Mouse (Mus musculus): ENCODE measurements around the gene Ceacam13. TPM values are rescaled to one million over a fixed set of nuclear protein-coding genes. Genes with fewer than 3 reads are reported as not detected.

Ceacam13 gene
- not detected in 4 replicates for total RNA-seq (2023; ENCODE audit: inconsistent age)

DNA sequence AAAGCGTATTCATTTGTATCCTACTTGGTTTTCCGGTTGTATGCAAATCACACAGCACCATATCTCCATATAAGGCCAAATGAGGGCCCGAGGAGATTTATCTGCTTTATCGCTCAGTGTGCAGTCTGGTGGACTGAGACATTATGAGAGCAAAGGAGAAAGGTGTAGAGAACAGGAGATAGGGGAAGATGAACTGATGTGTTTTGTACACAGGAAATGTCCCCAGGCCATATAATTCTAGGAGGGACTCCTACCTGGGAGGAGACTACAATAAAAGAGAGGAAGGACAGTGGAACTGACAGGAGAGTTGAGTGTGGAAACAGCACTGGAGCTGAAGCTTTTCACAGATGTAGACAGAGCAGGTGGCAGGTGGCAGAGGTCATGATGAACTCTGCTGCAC lies at the start of gene Ceacam13:
TSS of gene Ceacam13 (plus strand) at position 301 of the 400 bp plus-strand sequence.

GRCm38 (mm10) chr7:17971824-17972223 lies 37.9 kb upstream of the Ceacam13 start, which contains the start of gene Ceacam11:
Ceacam11 (plus strand) TSS chr7:17972124.

DNA sequence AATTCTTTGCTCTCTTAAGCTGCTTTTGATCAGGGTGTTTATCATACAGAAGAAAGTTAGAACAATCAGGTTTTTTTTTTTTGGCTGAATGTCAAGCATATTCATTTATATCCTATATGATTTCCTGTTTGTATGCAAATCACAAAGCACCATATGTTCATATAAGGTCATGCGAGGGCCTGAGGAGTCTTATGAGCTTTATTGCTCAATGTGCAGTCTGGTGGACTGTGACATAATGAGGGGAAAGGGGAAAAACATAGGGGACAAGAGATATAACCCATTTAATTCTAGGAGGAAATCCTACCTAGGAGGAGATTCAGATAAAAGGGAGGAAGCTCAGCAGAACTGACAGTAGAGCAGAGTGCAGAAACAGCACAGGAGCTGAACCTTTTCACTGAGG lies 55.9 kb downstream of the Ceacam13 start, which contains the start of gene Ceacam12:
TSS of gene Ceacam12 (plus strand) at position 301 of the 400 bp plus-strand sequence.

Other genes with a start within 250 kb of the Ceacam13 start
- not detected in 4 replicates for gene Ceacam14, start 197.3 kb upstream of the Ceacam13 start, total RNA-seq (2023; ENCODE audit: inconsistent age)
- not detected in 4 replicates for gene Gm5155, start 138.1 kb upstream of the Ceacam13 start, total RNA-seq (2023; ENCODE audit: inconsistent age)
- gene Ceacam11, start 37.8 kb upstream of the Ceacam13 start, total RNA-seq (2023; ENCODE audit: inconsistent age): not detected in 4 replicates
- not detected in 4 replicates for gene Ceacam12, start 56.0 kb downstream of the Ceacam13 start, total RNA-seq (2023; ENCODE audit: inconsistent age)
- gene Igfl3, start 166.6 kb downstream of the Ceacam13 start, total RNA-seq (2023; ENCODE audit: inconsistent age): not detected in 4 replicates
- not detected in 4 replicates for gene Mill1, start 235.5 kb downstream of the Ceacam13 start, total RNA-seq (2023; ENCODE audit: inconsistent age)